Comparison of ENCODE assay signal across 8 mouse cellular contexts in genomic region chr2:109918592-109919262, GRCm38 (mm10). TPM values are rescaled to one million over a fixed set of nuclear protein-coding genes. Genes with fewer than 3 reads are reported as not detected.
DNase-seq lines count a peak whose midpoint lies in the region; ATAC-seq and TF ChIP-seq lines count a peak whose summit lies in the region.

No protein-coding gene starts in this region.

- H3K4me1 ChIP-seq in testis, adult 2 months (ENCODE audit: control insufficient read depth, insufficient read depth, low read length): peaks cover 20% of the 10 kb centered on the region
- H3K4me1 ChIP-seq in hindbrain, embryonic 13.5 days (replicated peaks): peaks cover 38% of the 10 kb centered on the region
- peaks cover 19% of the 10 kb centered on the region for H3K4me1 ChIP-seq in liver, adult 2 months (ENCODE audit: control insufficient read depth, insufficient read depth, low read length)
- peaks cover 25% of the 10 kb centered on the region for H3K4me1 ChIP-seq in stomach, embryonic 16.5 days (ENCODE audit: control insufficient read depth, insufficient read depth, low read length)

- ATAC-seq in hindbrain, embryonic 13.5 days (ENCODE audit: low FRiP score): peak; percentile 14
- ATAC-seq in stomach, embryonic 16.5 days (ENCODE audit: insufficient read depth, low FRiP score): no peak
- no peak for ATAC-seq in CD4-positive, CD25-positive, alpha-beta regulatory T cell, adult 4 months

- WGBS in hindbrain, embryonic 13.5 days: 5% methylated on average over 22 of the region's 22 CpGs
- WGBS in liver, adult 2 months: 9% methylated on average over 22 of the region's 22 CpGs
- WGBS in stomach, embryonic 16.5 days: 7% methylated on average over 22 of the region's 22 CpGs

- H3K4me3 ChIP-seq in testis, adult 2 months (ENCODE audit: control insufficient read depth, low read depth, low read length): peak overlapping the region; percentile 88
- peak overlapping the region; percentile 86 for H3K4me3 ChIP-seq in hindbrain, embryonic 13.5 days
- H3K4me3 ChIP-seq in liver, adult 2 months (ENCODE audit: insufficient read depth, low read depth, low read length): peak overlapping the region; percentile 94
- H3K4me3 ChIP-seq in stomach, embryonic 16.5 days (replicated peaks; ENCODE audit: low read length): peak overlapping the region; percentile 89

- H3K36me3 ChIP-seq in testis, adult 2 months (ENCODE audit: control insufficient read depth, insufficient read depth, low read length): no peaks in the 10 kb centered on the region
- H3K36me3 ChIP-seq in hindbrain, embryonic 13.5 days: no peaks in the 10 kb centered on the region
- no peaks in the 10 kb centered on the region for H3K36me3 ChIP-seq in liver, adult 2 months (ENCODE audit: control insufficient read depth, insufficient read depth, low read length)
- H3K36me3 ChIP-seq in stomach, embryonic 16.5 days (ENCODE audit: control insufficient read depth, insufficient read depth, low read length): no peaks in the 10 kb centered on the region

- peak overlapping the region; percentile 95 for H3K9ac ChIP-seq in hindbrain, embryonic 13.5 days
- H3K9ac ChIP-seq in liver, adult 2 months (ENCODE audit: low read depth, low read length): peak overlapping the region; percentile 98
- peak overlapping the region; percentile 92 for H3K9ac ChIP-seq in stomach, embryonic 16.5 days (ENCODE audit: low read length)

- H3K79me2 ChIP-seq in liver, adult 2 months (ENCODE audit: control insufficient read depth, insufficient read depth, low read length): peaks cover 29% of the 10 kb centered on the region

- no peak for TF ChIP-seq CTCF in testis, adult 2 months (IDR thresholded peaks at IDR 0.05; ENCODE audit: control insufficient read depth, insufficient read depth, insufficient replicate concordance, low read depth, low read length)
- TF ChIP-seq CTCF in liver, adult 2 months (IDR thresholded peaks at IDR 0.05; ENCODE audit: low read depth, low read length): no peak

- peak overlapping the region; percentile 92 for H3K4me2 ChIP-seq in hindbrain, embryonic 13.5 days
- peak overlapping the region; percentile 65 for H3K4me2 ChIP-seq in stomach, embryonic 16.5 days (ENCODE audit: low read depth, low read length)

- TF ChIP-seq POLR2A in testis, adult 2 months (IDR thresholded peaks at IDR 0.05; ENCODE audit: control insufficient read depth, low read depth, low read length): no peak
- no peak for TF ChIP-seq POLR2A in liver, adult 2 months (IDR thresholded peaks at IDR 0.05; ENCODE audit: extremely low read depth, insufficient read depth, low read length)

- no peaks in the 10 kb centered on the region for H3K9me3 ChIP-seq in hindbrain, embryonic 13.5 days
- H3K9me3 ChIP-seq in stomach, embryonic 16.5 days (replicated peaks; ENCODE audit: control insufficient read depth, low read length): no peaks in the 10 kb centered on the region

- no peaks in the 10 kb centered on the region for H3K27me3 ChIP-seq in testis, adult 2 months (ENCODE audit: control insufficient read depth, insufficient read depth, low read length)
- 0 out of 2 replicates have a peak, but pooled peaks cover 4% of the 10 kb centered on the region for H3K27me3 ChIP-seq in hindbrain, embryonic 13.5 days
- no peaks in the 10 kb centered on the region for H3K27me3 ChIP-seq in liver, adult 2 months (ENCODE audit: control insufficient read depth, insufficient read depth, low read length)
- H3K27me3 ChIP-seq in stomach, embryonic 16.5 days (ENCODE audit: control insufficient read depth, insufficient read depth, low read length): no peaks in the 10 kb centered on the region

- DNase-seq in testis, postnatal 10 days (ENCODE audit: low spot score): no peak
- DNase-seq in embryo, embryonic 9.5 days (ENCODE audit: extremely low spot score): peak; percentile 50
- peak; percentile 48 for DNase-seq in liver, adult 2 months (ENCODE audit: extremely low read depth, low read depth, low spot score)
- DNase-seq in layer of hippocampus, postnatal 10 days (ENCODE audit: low spot score in 2 of 2): no peak

- H3K27ac ChIP-seq in testis, adult 2 months (ENCODE audit: control insufficient read depth, insufficient read depth, low read depth, low read length): no peak overlapping the region
- peak overlapping the region; percentile 95; the same call in 1 of the 2 replicates for H3K27ac ChIP-seq in hindbrain, embryonic 13.5 days
- H3K27ac ChIP-seq in liver, adult 2 months (replicated peaks; ENCODE audit: insufficient read depth, low read depth, low read length): peak overlapping the region; percentile 81
- H3K27ac ChIP-seq in stomach, embryonic 16.5 days (ENCODE audit: low read length): peak overlapping the region; percentile 99

RNA-seq across cellular contexts. Expression of gene Lgr4, which starts 1.3 kb away (rescaled TPM):
- 3.6 and 4.3 TPM in 2 replicates for polyA plus RNA-seq in testis, adult 2 months (2012; rRNA removed)
- polyA plus RNA-seq in hindbrain, embryonic 13.5 days (2015; fragmentation: Nextera tagmentation; extraction: Ambion mirVana): 9.5 and 10.5 TPM in 2 replicates
- total RNA-seq in liver, adult 2 months (2014; rRNA removed): 53.9 and 61.8 TPM in 2 replicates
- polyA plus RNA-seq in liver, adult 2 months (2012; rRNA removed): 16.9 and 19.3 TPM in 2 replicates
- 17.6 and 18.2 TPM in 2 replicates for polyA plus RNA-seq in stomach, embryonic 16.5 days (2015; fragmentation: Nextera tagmentation; extraction: Ambion mirVana)
- 10 to 100 TPM; 24.8 to 25.4 TPM for total RNA-seq in layer of hippocampus, postnatal 10 days (2021)
- polyA plus RNA-seq in CD4-positive, CD25-positive, alpha-beta regulatory T cell, adult 4 months (2017; shearing (Covaris generic)): under 1 TPM in 1 of 2 experiments, not detected in 1; 0.08 TPM

RNA-seq across cellular contexts. Expression of gene Lin7c, which starts 28.1 kb away (rescaled TPM):
- 7.7 and 7.9 TPM in 2 replicates for polyA plus RNA-seq in testis, adult 2 months (2012; rRNA removed)
- 176 and 180 TPM in 2 replicates for polyA plus RNA-seq in hindbrain, embryonic 13.5 days (2015; fragmentation: Nextera tagmentation; extraction: Ambion mirVana)
- 32.6 and 35.8 TPM in 2 replicates for total RNA-seq in liver, adult 2 months (2014; rRNA removed)
- polyA plus RNA-seq in liver, adult 2 months (2012; rRNA removed): 5.3 and 5.4 TPM in 2 replicates
- 73.3 and 75.3 TPM in 2 replicates for polyA plus RNA-seq in stomach, embryonic 16.5 days (2015; fragmentation: Nextera tagmentation; extraction: Ambion mirVana)
- total RNA-seq in layer of hippocampus, postnatal 10 days (2021): 100 to 1,000 TPM; 142 to 160 TPM
- polyA plus RNA-seq in CD4-positive, CD25-positive, alpha-beta regulatory T cell, adult 4 months (2017; shearing (Covaris generic)): 10 to 100 TPM; 65.9 to 69.6 TPM

Comparison
In these comparisons a context has a peak if more than half of its experiments do, and no peak if none do; other contexts are left out.
1. DNase-seq: peak in embryo, embryonic 9.5 days (single experiment) and liver, adult 2 months (single experiment); none in testis, postnatal 10 days (single experiment) and layer of hippocampus, postnatal 10 days (0 of 2).
2. Peak in every context shown above with its lines, with median percentiles within 50 percentile points of each other: H3K4me3 ChIP-seq and H3K9ac ChIP-seq.